Comparison of ENCODE assay signal across 18 mouse cellular contexts in genomic region chr19:56225518-56225917, GRCm38 (mm10).
DNase-seq lines count a peak whose midpoint lies in the region; ATAC-seq and TF ChIP-seq lines count a peak whose summit lies in the region.
"Had no signal": no experiment of that assay in that cellular context is flagged by ENCODE, and none has a peak within 500 bp of the region (broad histone marks: within the 10 kb centered on the region; RNA-seq: fewer than 3 reads in every experiment).

No protein-coding gene starts in this region.

- no peak overlapping the region for H3K4me2 ChIP-seq in lung, embryonic 14.5 days
- H3K4me2 ChIP-seq: embryonic facial prominence, embryonic 13.5 days; heart, embryonic 13.5 days; hindbrain, embryonic 12.5 days had no signal

- intact Hi-C loops in left cerebral cortex, postnatal 10 days (cut with DNase I): no loop called here

- ATAC-seq in lung, embryonic 14.5 days (ENCODE audit: insufficient read depth): peak; percentile 75; the same call in 1 of the 2 replicates
- no peak for ATAC-seq in megakaryocyte-erythroid progenitor cell, adult 5-6 weeks (replicated peaks; ENCODE audit: low FRiP score, low TSS enrichment, poor library complexity, severe bottlenecking)
- ATAC-seq: forebrain, embryonic 14.5 days had no signal

- no peaks in the 10 kb centered on the region; the same call in 1 of the 2 replicates for H3K4me1 ChIP-seq in lung, embryonic 14.5 days (ENCODE audit: insufficient read depth)
- H3K4me1 ChIP-seq in lung, adult 2 months (ENCODE audit: control insufficient read depth, insufficient read depth, low read length): no peaks in the 10 kb centered on the region
- H3K4me1 ChIP-seq: heart, embryonic 13.5 days had no signal

- 57% methylated on average over 3 of the region's 3 CpGs for WGBS in lung, embryonic 14.5 days
- WGBS in lung, adult 2 months: 64% methylated on average over 3 of the region's 3 CpGs

- H3K9ac ChIP-seq in lung, embryonic 14.5 days: no peak overlapping the region
- H3K9ac ChIP-seq: embryonic facial prominence, embryonic 13.5 days; heart, embryonic 13.5 days; hindbrain, embryonic 12.5 days had no signal

- H3K9me3 ChIP-seq in lung, embryonic 14.5 days (ENCODE audit: low read depth, low read length): no peaks in the 10 kb centered on the region
- H3K9me3 ChIP-seq: embryonic facial prominence, embryonic 13.5 days; heart, embryonic 13.5 days; hindbrain, embryonic 12.5 days had no signal

- TF ChIP-seq CTCF in lung, embryonic 14.5 days (IDR thresholded peaks at IDR 0.05; ENCODE audit: low read depth): no peak
- no peak for TF ChIP-seq CTCF in lung, adult 2 months (IDR thresholded peaks at IDR 0.05; ENCODE audit: insufficient read depth, low read length)

- DNase-seq in lung, embryonic 14.5 days: peak; percentile 43
- DNase-seq in lung, adult 2 months: no peak
- DNase-seq in ES-CJ7 (ENCODE audit: low read depth, low spot score): peak; percentile 17
- DNase-seq in lung, postnatal 36 days: peak; percentile 49
- DNase-seq in ovary, postnatal 14 days (ENCODE audit: low spot score): no peak
- DNase-seq in left cerebral cortex, postnatal 10 days (ENCODE audit: extremely low spot score in 1 of 2, low spot score in 2 of 2): no peak
- DNase-seq: adrenal gland, adult 2 months; adrenal gland, postnatal 25 days; cerebellum, adult 18-20 months; cerebellum, adult 9-11 months; cerebellum, postnatal 36 days; gastrocnemius, adult 2 months; gastrocnemius, postnatal 25 days had no signal

- no peak for TF ChIP-seq POLR2A in lung, adult 2 months (IDR thresholded peaks at IDR 0.05; ENCODE audit: borderline replicate concordance, extremely low read depth, low read depth, low read length)

- H3K4me3 ChIP-seq in lung, embryonic 14.5 days (ENCODE audit: low read depth, low read length): no peak overlapping the region
- H3K4me3 ChIP-seq in lung, adult 2 months (replicated peaks; ENCODE audit: extremely low read depth, low read depth, low read length): no peak overlapping the region
- H3K4me3 ChIP-seq: embryonic facial prominence, embryonic 13.5 days; gastrocnemius, adult 2 months; heart, embryonic 13.5 days; hindbrain, embryonic 12.5 days had no signal

- no peak overlapping the region for H3K27ac ChIP-seq in lung, embryonic 14.5 days (ENCODE audit: low read depth)
- H3K27ac ChIP-seq: embryonic facial prominence, embryonic 13.5 days; gastrocnemius, adult 2 months; heart, embryonic 13.5 days; hindbrain, embryonic 12.5 days had no signal

- no peaks in the 10 kb centered on the region for H3K27me3 ChIP-seq in lung, embryonic 14.5 days (ENCODE audit: insufficient read depth, low read length)
- H3K27me3 ChIP-seq: hindbrain, embryonic 12.5 days had no signal

- H3K36me3 ChIP-seq in lung, embryonic 14.5 days (ENCODE audit: insufficient read depth): no peaks in the 10 kb centered on the region
- H3K36me3 ChIP-seq: embryonic facial prominence, embryonic 13.5 days; heart, embryonic 13.5 days; hindbrain, embryonic 12.5 days had no signal

Comparison
In these comparisons a context has a peak if more than half of its experiments do, and no peak if none do; other contexts are left out.
1. DNase-seq: peak in lung, embryonic 14.5 days (single experiment), ES-CJ7 (single experiment) and lung, postnatal 36 days (single experiment); none in lung, adult 2 months (single experiment), ovary, postnatal 14 days (single experiment) and left cerebral cortex, postnatal 10 days (0 of 2).